Mouse (Mus musculus) hindbrain, embryonic 13.5 days (tissue): ENCODE results near the gene Adamtsl1. TPM values are rescaled to one million over a fixed set of nuclear protein-coding genes. Genes with fewer than 3 reads are reported as not detected.

Experiments used
- ATAC-seq: fragments of 200-750 bp; cut with Nextera tagmentation; 2 replicates; pipeline ENCODE4 v1.8.0; 2017; ENCODE audit warnings: moderate TSS enrichment; ENCODE audit not compliant: low FRiP score
- H3K27ac ChIP-seq: fragments of 300-500 bp; sonication (generic); 2 replicates; pipeline ENCODE4 v1.5.1; 2015; ENCODE audit warnings: inconsistent platforms, mild to moderate bottlenecking, moderate library complexity
- H3K27me3 ChIP-seq: fragments of 300-500 bp; sonication (generic); 2 replicates; pipeline ENCODE4 v1.6.1; 2015; ENCODE audit warnings: mild to moderate bottlenecking, inconsistent platforms
- H3K36me3 ChIP-seq: fragments of 300-500 bp; sonication (generic); 2 replicates; pipeline ENCODE4 v1.6.1; 2015; ENCODE audit warnings: mild to moderate bottlenecking, inconsistent platforms
- H3K4me1 ChIP-seq: fragments of 300-500 bp; sonication (generic); replicated peaks from 2 replicates; pipeline ENCODE4 v1.6.1; 2015; ENCODE audit warnings: inconsistent platforms
- H3K4me2 ChIP-seq: fragments of 300-500 bp; sonication (generic); 2 replicates; pipeline ENCODE4 v1.6.1; 2015; ENCODE audit warnings: inconsistent platforms, mild to moderate bottlenecking, moderate library complexity
- H3K4me3 ChIP-seq: fragments of 300-500 bp; sonication (generic); 2 replicates; pipeline ENCODE4 v1.5.1; 2015; ENCODE audit warnings: mild to moderate bottlenecking, inconsistent platforms
- H3K9ac ChIP-seq: fragments of 300-500 bp; sonication (generic); 2 replicates; pipeline ENCODE4 v1.6.1; 2015; ENCODE audit warnings: mild to moderate bottlenecking, inconsistent platforms
- H3K9me3 ChIP-seq: fragments of 300-500 bp; sonication (generic); 2 replicates; pipeline ENCODE4 v1.6.1; 2016; ENCODE audit warnings: inconsistent platforms
- WGBS: fragments of 180-500 bp; shearing (Covaris S2); methylation state at CpG from one replicate; pipeline ENCODE4 v1.1.7; 2015; 5-methylcytosine and 5-hydroxymethylcytosine counted together
- polyA plus RNA-seq: library from polyadenylated mRNA; unstranded; fragments of >200 nt; fragmentation: Nextera tagmentation; extraction: Ambion mirVana; gene quantifications from 2 replicates; pipeline ENCODE4 v1.2.1, GENCODE M21; 2015

Adamtsl1 gene
- polyA plus RNA-seq, 1 experiment from 2014 or later = 11.6 TPM

GRCm38 (mm10) chr4:86189853-86190252, 675.9 kb downstream of the Adamtsl1 start:
- Histone ChIP-seq H3K9ac (no peak overlapping the region), H3K4me2 (no peak overlapping the region), H3K4me1 (no peaks in the 10 kb centered on the region), H3K27me3 (no peaks in the 10 kb centered on the region), H3K9me3 (peaks cover 3% of the 10 kb centered on the region; the same call in 1 of the 2 replicates), H3K4me3 (no peak overlapping the region), H3K36me3 (no peaks in the 10 kb centered on the region), H3K27ac (no peak overlapping the region)
- peak; percentile 77 for ATAC-seq
- 58% methylated on average over 2 of the region's 2 CpGs for WGBS

GRCm38 (mm10) chr4:86191195-86191594, 677.2 kb downstream of the Adamtsl1 start:
- H3K27me3 ChIP-seq = no peaks in the 10 kb centered on the region
- 72% methylated on average over 5 of the region's 5 CpGs for WGBS
- H3K9ac ChIP-seq = no peak overlapping the region
- no peak for ATAC-seq
- no peak overlapping the region for H3K27ac ChIP-seq
- H3K36me3 ChIP-seq = no peaks in the 10 kb centered on the region
- H3K4me3 ChIP-seq = no peak overlapping the region
- no peak overlapping the region for H3K4me2 ChIP-seq
- no peaks in the 10 kb centered on the region for H3K4me1 ChIP-seq
- peaks cover 3% of the 10 kb centered on the region; the same call in 1 of the 2 replicates for H3K9me3 ChIP-seq

GRCm38 (mm10) chr4:86201766-86202165, 687.8 kb downstream of the Adamtsl1 start:
- H3K36me3 ChIP-seq = no peaks in the 10 kb centered on the region
- H3K4me2 ChIP-seq = no peak overlapping the region
- no peak overlapping the region for H3K4me3 ChIP-seq
- 90% methylated on average over 7 of the region's 7 CpGs for WGBS
- no peak overlapping the region for H3K9ac ChIP-seq
- ATAC-seq = no peak
- no peaks in the 10 kb centered on the region for H3K27me3 ChIP-seq
- no peaks in the 10 kb centered on the region for H3K9me3 ChIP-seq
- H3K27ac ChIP-seq = no peak overlapping the region
- no peaks in the 10 kb centered on the region for H3K4me1 ChIP-seq

GRCm38 (mm10) chr4:86203288-86203687, 689.3 kb downstream of the Adamtsl1 start:
- Histone ChIP-seq H3K4me3 (no peak overlapping the region), H3K4me1 (no peaks in the 10 kb centered on the region), H3K36me3 (no peaks in the 10 kb centered on the region), H3K27me3 (no peaks in the 10 kb centered on the region), H3K9me3 (no peaks in the 10 kb centered on the region), H3K4me2 (no peak overlapping the region), H3K9ac (no peak overlapping the region), H3K27ac (no peak overlapping the region)
- WGBS = 91% methylated on average over 2 of the region's 2 CpGs
- no peak for ATAC-seq

- Histone ChIP-seq H3K27me3 (no peaks in the 10 kb centered on the region), H3K9me3 (no peaks in the 10 kb centered on the region), H3K36me3 (no peaks in the 10 kb centered on the region), H3K4me1 (no peaks in the 10 kb centered on the region), H3K4me2 (no peak overlapping the region), H3K27ac (no peak overlapping the region), H3K9ac (no peak overlapping the region), H3K4me3 (no peak overlapping the region)
- 81% methylated on average over 5 of the region's 5 CpGs for WGBS
- ATAC-seq = no peak
Measured at GRCm38 (mm10) chr4:86224875-86225274, 710.9 kb downstream of the Adamtsl1 start.

GRCm38 (mm10) chr4:86227096-86227495, 713.1 kb downstream of the Adamtsl1 start:
- Histone ChIP-seq H3K9ac (no peak overlapping the region), H3K36me3 (no peaks in the 10 kb centered on the region), H3K4me3 (no peak overlapping the region), H3K9me3 (no peaks in the 10 kb centered on the region), H3K27me3 (no peaks in the 10 kb centered on the region), H3K4me2 (no peak overlapping the region), H3K27ac (no peak overlapping the region), H3K4me1 (no peaks in the 10 kb centered on the region)
- 100% methylated on average over 1 of the region's 1 CpGs for WGBS
- no peak for ATAC-seq

- Histone ChIP-seq H3K9ac (no peak overlapping the region), H3K4me1 (no peaks in the 10 kb centered on the region), H3K27me3 (no peaks in the 10 kb centered on the region), H3K36me3 (no peaks in the 10 kb centered on the region), H3K4me2 (no peak overlapping the region), H3K4me3 (no peak overlapping the region), H3K27ac (no peak overlapping the region), H3K9me3 (no peaks in the 10 kb centered on the region)
- WGBS = 93% methylated on average over 3 of the region's 3 CpGs
- no peak for ATAC-seq
Measured at GRCm38 (mm10) chr4:86233197-86233596, 719.2 kb downstream of the Adamtsl1 start.

GRCm38 (mm10) chr4:86241854-86242424, 728.0 kb downstream of the Adamtsl1 start:
- 13% methylated on average over 2 of the region's 2 CpGs for WGBS

GRCm38 (mm10) chr4:86270085-86270484, 756.1 kb downstream of the Adamtsl1 start:
- Histone ChIP-seq H3K9ac (no peak overlapping the region), H3K27ac (no peak overlapping the region), H3K4me2 (no peak overlapping the region), H3K4me3 (no peak overlapping the region), H3K36me3 (no peaks in the 10 kb centered on the region), H3K9me3 (no peaks in the 10 kb centered on the region), H3K27me3 (no peaks in the 10 kb centered on the region), H3K4me1 (peaks cover 3% of the 10 kb centered on the region; the same call in 1 of the 2 replicates)
- WGBS = 49% methylated on average over 2 of the region's 2 CpGs
- no peak for ATAC-seq

More at GRCm38 (mm10) chr4:86241854-86242424, 728.0 kb downstream of the Adamtsl1 start:
- H3K4me1 ChIP-seq = peaks cover 15% of the 10 kb centered on the region
- no peaks in the 10 kb centered on the region for H3K27me3 ChIP-seq
- no peak overlapping the region for H3K4me3 ChIP-seq
- H3K36me3 ChIP-seq = no peaks in the 10 kb centered on the region
- no peak overlapping the region for H3K4me2 ChIP-seq
- no peak overlapping the region for H3K27ac ChIP-seq
- H3K9ac ChIP-seq = no peak overlapping the region
- peak; percentile 88 for ATAC-seq
- H3K9me3 ChIP-seq = no peaks in the 10 kb centered on the region

- H3K27me3 ChIP-seq = peaks cover 6% of the 10 kb centered on the region; the same call in 1 of the 2 replicates
- ATAC-seq = no peak
- no peaks in the 10 kb centered on the region for H3K36me3 ChIP-seq
- H3K4me2 ChIP-seq = no peak overlapping the region
- no peaks in the 10 kb centered on the region for H3K9me3 ChIP-seq
- no peak overlapping the region for H3K9ac ChIP-seq
- WGBS = 74% methylated on average over 6 of the region's 6 CpGs
- no peak overlapping the region for H3K4me3 ChIP-seq
- no peak overlapping the region for H3K27ac ChIP-seq
- H3K4me1 ChIP-seq = peaks cover 23% of the 10 kb centered on the region
Measured at GRCm38 (mm10) chr4:86273703-86274355, 759.9 kb downstream of the Adamtsl1 start.

GRCm38 (mm10) chr4:86274663-86275062, 760.7 kb downstream of the Adamtsl1 start:
- no peaks in the 10 kb centered on the region for H3K9me3 ChIP-seq
- H3K4me1 ChIP-seq = peaks cover 23% of the 10 kb centered on the region
- no peak for ATAC-seq
- no peak overlapping the region for H3K9ac ChIP-seq
- 75% methylated on average over 2 of the region's 2 CpGs for WGBS
- H3K4me2 ChIP-seq = no peak overlapping the region
- no peaks in the 10 kb centered on the region for H3K36me3 ChIP-seq
- peaks cover 6% of the 10 kb centered on the region; the same call in 1 of the 2 replicates for H3K27me3 ChIP-seq
- no peak overlapping the region for H3K27ac ChIP-seq
- H3K4me3 ChIP-seq = no peak overlapping the region

- no peak overlapping the region for H3K4me3 ChIP-seq
- 71% methylated on average over 14 of the region's 14 CpGs for WGBS
Measured at GRCm38 (mm10) chr4:86276021-86276813, 762.2 kb downstream of the Adamtsl1 start.

More at GRCm38 (mm10) chr4:86276021-86276813, 762.2 kb downstream of the Adamtsl1 start:
- Histone ChIP-seq H3K4me1 (peaks cover 19% of the 10 kb centered on the region), H3K36me3 (no peaks in the 10 kb centered on the region), H3K27ac (no peak overlapping the region), H3K9ac (no peak overlapping the region), H3K4me2 (no peak overlapping the region), H3K9me3 (no peaks in the 10 kb centered on the region), H3K27me3 (peaks cover 6% of the 10 kb centered on the region; the same call in 1 of the 2 replicates)
- no peak for ATAC-seq
